Mouse (Mus musculus): ENCODE data around the gene Psma5. TPM values are rescaled to one million over a fixed set of nuclear protein-coding genes. Genes with fewer than 3 reads are reported as not detected.

Gene Psma5
- polyA plus RNA-seq, 1 experiment from 2014 or later, result 231 TPM

- Histone ChIP-seq H3K27ac (replicated peaks in 1 of 2; ENCODE audit: control insufficient read depth in 1 of 2, insufficient read depth in 1 of 2, low read depth in 2 of 2, low read length in 2 of 2) (no peak overlapping the region), H3K9me3 (ENCODE audit: control insufficient read depth, low read length) (no peaks in the 10 kb centered on the region), H3K4me2 (ENCODE audit: low read length) (no peak overlapping the region), H3K9ac (ENCODE audit: low read length) (no peak overlapping the region), H3K4me3 (ENCODE audit: control insufficient read depth in 1 of 2, insufficient read depth in 1 of 2, low read depth in 1 of 2, low read length in 2 of 2) (no peak overlapping the region), H3K4me1 (ENCODE audit: control insufficient read depth in 2 of 2, insufficient read depth in 2 of 2, low read length in 2 of 2) (peaks cover 5 to 8% of the 10 kb centered on the region in 2 experiments), H3K36me3 (ENCODE audit: control insufficient read depth, insufficient read depth, low read length) (peaks cover 5% of the 10 kb centered on the region; the same call in 1 of the 2 replicates), H3K27me3 (ENCODE audit: control insufficient read depth, insufficient read depth, low read length) (no peaks in the 10 kb centered on the region)
- ATAC-seq (ENCODE audit: insufficient number of reproducible peaks, insufficient read depth, low FRiP score, low read depth), result no peak
- 70% methylated on average over 8 of the region's 8 CpGs for WGBS
These were observed 57.4 kb downstream of the Psma5 start for GRCm38 (mm10) chr3:108314038-108314675.

- Histone ChIP-seq H3K4me1 (ENCODE audit: control insufficient read depth in 2 of 2, insufficient read depth in 2 of 2, low read length in 2 of 2) (peaks cover 7 to 12% of the 10 kb centered on the region in 2 experiments; a peak in 3 of 4 replicates), H3K9me3 (ENCODE audit: control insufficient read depth, low read length) (no peaks in the 10 kb centered on the region), H3K27me3 (ENCODE audit: control insufficient read depth, insufficient read depth, low read length) (no peaks in the 10 kb centered on the region), H3K4me2 (ENCODE audit: low read length) (no peak overlapping the region), H3K27ac (replicated peaks in 1 of 2; ENCODE audit: control insufficient read depth in 1 of 2, insufficient read depth in 1 of 2, low read depth in 2 of 2, low read length in 2 of 2) (no peak overlapping the region), H3K4me3 (ENCODE audit: control insufficient read depth in 1 of 2, insufficient read depth in 1 of 2, low read depth in 1 of 2, low read length in 2 of 2) (no peak overlapping the region), H3K36me3 (ENCODE audit: control insufficient read depth, insufficient read depth, low read length) (0 out of 2 replicates have a peak, but pooled peaks cover 4% of the 10 kb centered on the region), H3K9ac (ENCODE audit: low read length) (no peak overlapping the region)
- no peak for ATAC-seq (ENCODE audit: insufficient number of reproducible peaks, insufficient read depth, low FRiP score, low read depth)
- WGBS, result 58% methylated on average over 2 of the region's 2 CpGs
These were observed 61.8 kb downstream of the Psma5 start for GRCm38 (mm10) chr3:108318517-108318916.

DNA sequence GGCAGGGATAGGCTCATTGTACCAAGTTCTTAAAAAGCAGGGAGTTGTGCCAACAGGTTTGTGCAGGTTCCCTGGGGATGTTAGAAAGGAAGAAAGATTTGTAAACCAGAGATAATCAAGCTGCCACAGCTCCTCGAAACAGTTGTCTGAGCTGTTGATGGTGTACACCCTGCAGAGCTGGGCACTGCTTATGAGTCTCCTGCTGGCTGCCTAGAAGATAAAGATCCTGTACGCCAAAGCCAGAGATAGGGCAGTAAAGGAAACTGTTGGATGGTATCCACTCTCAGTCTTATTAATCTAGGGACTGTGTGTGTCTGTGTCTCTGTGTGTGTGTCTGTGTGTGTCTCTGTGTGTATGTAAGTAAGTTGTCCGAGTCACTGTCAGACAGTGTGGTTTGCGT is 64.9 kb downstream of the Psma5 start:
- H3K36me3 ChIP-seq (ENCODE audit: control insufficient read depth, insufficient read depth, low read length), result peaks cover 15% of the 10 kb centered on the region
- H3K27me3 ChIP-seq (ENCODE audit: control insufficient read depth, insufficient read depth, low read length), result no peaks in the 10 kb centered on the region
- WGBS, result 50% methylated on average over 4 of the region's 4 CpGs
- ATAC-seq (ENCODE audit: insufficient number of reproducible peaks, insufficient read depth, low FRiP score, low read depth), result no peak
- H3K27ac ChIP-seq (replicated peaks in 1 of 2; ENCODE audit: control insufficient read depth in 1 of 2, insufficient read depth in 1 of 2, low read depth in 2 of 2, low read length in 2 of 2), result no peak overlapping the region
- no peak overlapping the region for H3K9ac ChIP-seq (ENCODE audit: low read length)
- no peak overlapping the region for H3K4me3 ChIP-seq (ENCODE audit: control insufficient read depth in 1 of 2, insufficient read depth in 1 of 2, low read depth in 1 of 2, low read length in 2 of 2)
- no peak overlapping the region for H3K4me2 ChIP-seq (ENCODE audit: low read length)
- H3K9me3 ChIP-seq (ENCODE audit: control insufficient read depth, low read length), result no peaks in the 10 kb centered on the region
- H3K4me1 ChIP-seq (ENCODE audit: control insufficient read depth in 2 of 2, insufficient read depth in 2 of 2, low read length in 2 of 2), result peaks cover 7 to 19% of the 10 kb centered on the region in 2 experiments; a peak in 3 of 4 replicates

DNA sequence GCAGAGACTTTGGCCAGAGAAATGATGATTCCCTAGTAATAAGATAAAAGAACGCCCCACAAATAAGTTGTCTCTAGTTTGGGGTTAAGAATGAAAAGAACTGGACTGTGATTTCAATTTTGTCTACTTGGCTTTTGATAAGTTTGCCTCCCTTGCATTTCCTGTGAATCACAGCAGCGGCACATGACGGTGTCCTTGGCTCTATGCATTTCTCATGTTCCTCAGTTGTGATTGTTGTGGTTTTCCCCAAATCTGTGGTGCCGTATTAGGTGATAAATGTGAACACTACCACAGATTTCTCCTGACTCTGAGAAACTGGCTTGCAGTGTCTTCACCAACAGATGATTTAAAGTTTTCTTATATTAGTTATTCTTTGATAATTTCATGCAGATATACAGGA is 65.4 kb downstream of the Psma5 start:
- H3K4me3 ChIP-seq (ENCODE audit: control insufficient read depth in 1 of 2, insufficient read depth in 1 of 2, low read depth in 1 of 2, low read length in 2 of 2), result no peak overlapping the region
- no peaks in the 10 kb centered on the region for H3K9me3 ChIP-seq (ENCODE audit: control insufficient read depth, low read length)
- no peak overlapping the region for H3K4me2 ChIP-seq (ENCODE audit: low read length)
- no peak overlapping the region for H3K27ac ChIP-seq (replicated peaks in 1 of 2; ENCODE audit: control insufficient read depth in 1 of 2, insufficient read depth in 1 of 2, low read depth in 2 of 2, low read length in 2 of 2)
- no peak overlapping the region for H3K9ac ChIP-seq (ENCODE audit: low read length)
- H3K36me3 ChIP-seq (ENCODE audit: control insufficient read depth, insufficient read depth, low read length), result peaks cover 19% of the 10 kb centered on the region
- 73% methylated on average over 4 of the region's 4 CpGs for WGBS
- H3K27me3 ChIP-seq (ENCODE audit: control insufficient read depth, insufficient read depth, low read length), result no peaks in the 10 kb centered on the region
- ATAC-seq (ENCODE audit: insufficient number of reproducible peaks, insufficient read depth, low FRiP score, low read depth), result no peak
- H3K4me1 ChIP-seq (ENCODE audit: control insufficient read depth in 2 of 2, insufficient read depth in 2 of 2, low read length in 2 of 2), result peaks cover 7 to 20% of the 10 kb centered on the region in 2 experiments; a peak in 3 of 4 replicates

- Histone ChIP-seq H3K9ac (ENCODE audit: low read length) (no peak overlapping the region), H3K36me3 (ENCODE audit: control insufficient read depth, insufficient read depth, low read length) (peaks cover 23% of the 10 kb centered on the region), H3K4me2 (ENCODE audit: low read length) (no peak overlapping the region), H3K9me3 (ENCODE audit: control insufficient read depth, low read length) (no peaks in the 10 kb centered on the region), H3K27ac (replicated peaks in 1 of 2; ENCODE audit: control insufficient read depth in 1 of 2, insufficient read depth in 1 of 2, low read depth in 2 of 2, low read length in 2 of 2) (no peak overlapping the region), H3K4me3 (ENCODE audit: control insufficient read depth in 1 of 2, insufficient read depth in 1 of 2, low read depth in 1 of 2, low read length in 2 of 2) (no peak overlapping the region), H3K4me1 (ENCODE audit: control insufficient read depth in 2 of 2, insufficient read depth in 2 of 2, low read length in 2 of 2) (peaks cover 7 to 26% of the 10 kb centered on the region in 2 experiments), H3K27me3 (ENCODE audit: control insufficient read depth, insufficient read depth, low read length) (no peaks in the 10 kb centered on the region)
- 73% methylated on average over 3 of the region's 3 CpGs for WGBS
- no peak for ATAC-seq (ENCODE audit: insufficient number of reproducible peaks, insufficient read depth, low FRiP score, low read depth)
These were observed 66.2 kb downstream of the Psma5 start for GRCm38 (mm10) chr3:108322962-108323361.

DNA sequence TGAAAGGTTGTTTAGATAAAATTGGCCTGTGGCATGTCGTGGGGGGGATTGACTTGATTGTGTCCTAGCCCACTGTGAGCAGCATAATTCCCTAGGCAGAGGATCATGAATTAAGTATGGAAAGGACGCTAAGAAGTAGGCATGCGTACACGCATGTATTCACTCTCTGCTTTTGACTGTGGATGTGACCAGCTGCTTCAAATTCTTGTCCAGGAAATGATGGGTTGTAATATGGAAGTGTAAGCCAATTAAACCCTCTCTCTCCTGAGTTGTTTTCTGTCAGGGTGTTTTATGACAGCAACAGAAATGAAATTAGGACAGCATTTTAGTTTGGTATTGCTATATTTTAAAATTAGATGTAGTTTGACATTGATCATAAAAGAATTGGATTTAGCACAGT is 68.1 kb downstream of the Psma5 start:
- no peak overlapping the region for H3K9ac ChIP-seq (ENCODE audit: low read length)
- no peak overlapping the region for H3K4me2 ChIP-seq (ENCODE audit: low read length)
- H3K27ac ChIP-seq (replicated peaks in 1 of 2; ENCODE audit: control insufficient read depth in 1 of 2, insufficient read depth in 1 of 2, low read depth in 2 of 2, low read length in 2 of 2), result no peak overlapping the region
- peaks cover 10 to 30% of the 10 kb centered on the region in 2 experiments for H3K4me1 ChIP-seq (ENCODE audit: control insufficient read depth in 2 of 2, insufficient read depth in 2 of 2, low read length in 2 of 2)
- H3K36me3 ChIP-seq (ENCODE audit: control insufficient read depth, insufficient read depth, low read length), result peaks cover 23% of the 10 kb centered on the region
- no peak overlapping the region for H3K4me3 ChIP-seq (ENCODE audit: control insufficient read depth in 1 of 2, insufficient read depth in 1 of 2, low read depth in 1 of 2, low read length in 2 of 2)
- H3K27me3 ChIP-seq (ENCODE audit: control insufficient read depth, insufficient read depth, low read length), result no peaks in the 10 kb centered on the region
- no peaks in the 10 kb centered on the region for H3K9me3 ChIP-seq (ENCODE audit: control insufficient read depth, low read length)
- 87% methylated on average over 4 of the region's 4 CpGs for WGBS
- ATAC-seq (ENCODE audit: insufficient number of reproducible peaks, insufficient read depth, low FRiP score, low read depth), result no peak

- H3K27me3 ChIP-seq (ENCODE audit: control insufficient read depth, insufficient read depth, low read length), result no peaks in the 10 kb centered on the region
- H3K36me3 ChIP-seq (ENCODE audit: control insufficient read depth, insufficient read depth, low read length), result peaks cover 27% of the 10 kb centered on the region
- no peak overlapping the region for H3K27ac ChIP-seq (replicated peaks in 1 of 2; ENCODE audit: control insufficient read depth in 1 of 2, insufficient read depth in 1 of 2, low read depth in 2 of 2, low read length in 2 of 2)
- H3K4me2 ChIP-seq (ENCODE audit: low read length), result no peak overlapping the region
- no peak overlapping the region for H3K9ac ChIP-seq (ENCODE audit: low read length)
- no peak overlapping the region for H3K4me3 ChIP-seq (ENCODE audit: control insufficient read depth in 1 of 2, insufficient read depth in 1 of 2, low read depth in 1 of 2, low read length in 2 of 2)
- 93% methylated on average over 9 of the region's 9 CpGs for WGBS
- peaks cover 8 to 28% of the 10 kb centered on the region in 2 experiments for H3K4me1 ChIP-seq (ENCODE audit: control insufficient read depth in 2 of 2, insufficient read depth in 2 of 2, low read length in 2 of 2)
- no peak for ATAC-seq (ENCODE audit: insufficient number of reproducible peaks, insufficient read depth, low FRiP score, low read depth)
- H3K9me3 ChIP-seq (ENCODE audit: control insufficient read depth, low read length), result no peaks in the 10 kb centered on the region
These were observed 68.8 kb downstream of the Psma5 start for GRCm38 (mm10) chr3:108325521-108325920.

DNA sequence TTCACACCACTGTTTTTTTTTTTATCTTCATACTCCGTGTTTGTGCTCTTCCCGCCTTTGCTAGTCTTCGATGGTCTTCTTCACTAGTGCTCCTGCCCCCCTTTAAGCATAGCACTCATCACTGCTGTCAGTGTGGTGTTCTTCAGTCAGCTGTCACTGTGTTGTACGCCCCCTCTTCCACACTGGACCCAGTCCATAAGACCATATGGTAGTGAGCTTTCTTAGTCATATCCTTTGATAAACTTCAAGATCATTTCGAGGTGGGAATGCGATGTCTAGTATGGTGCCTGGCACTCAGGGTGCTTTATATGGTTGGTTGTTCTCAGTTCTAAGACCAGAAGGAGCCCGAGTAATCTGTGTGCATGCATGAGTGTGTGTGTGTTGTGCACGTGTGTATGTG is 70.5 kb downstream of the Psma5 start:
- no peak for ATAC-seq (ENCODE audit: insufficient number of reproducible peaks, insufficient read depth, low FRiP score, low read depth)
- H3K27ac ChIP-seq (replicated peaks in 1 of 2; ENCODE audit: control insufficient read depth in 1 of 2, insufficient read depth in 1 of 2, low read depth in 2 of 2, low read length in 2 of 2), result no peak overlapping the region

More for the DNA sequence above, 70.5 kb downstream of the Psma5 start:
- no peaks in the 10 kb centered on the region for H3K9me3 ChIP-seq (ENCODE audit: control insufficient read depth, low read length)
- no peak overlapping the region for H3K4me3 ChIP-seq (ENCODE audit: control insufficient read depth in 1 of 2, insufficient read depth in 1 of 2, low read depth in 1 of 2, low read length in 2 of 2)
- peaks cover 40% of the 10 kb centered on the region for H3K36me3 ChIP-seq (ENCODE audit: control insufficient read depth, insufficient read depth, low read length)
- no peak overlapping the region for H3K4me2 ChIP-seq (ENCODE audit: low read length)
- H3K9ac ChIP-seq (ENCODE audit: low read length), result no peak overlapping the region
- H3K27me3 ChIP-seq (ENCODE audit: control insufficient read depth, insufficient read depth, low read length), result no peaks in the 10 kb centered on the region
- peaks cover 5 to 26% of the 10 kb centered on the region in 2 experiments; a peak in 3 of 4 replicates for H3K4me1 ChIP-seq (ENCODE audit: control insufficient read depth in 2 of 2, insufficient read depth in 2 of 2, low read length in 2 of 2)
- WGBS, result 68% methylated on average over 8 of the region's 8 CpGs

All from heart, embryonic 14.5 days (tissue).